Mouse (Mus musculus) liver, adult 2 months (tissue): ENCODE data around the gene Rapgef2.

ENCODE experiments used
- CTCF ChIP-seq: fragments of 200-500 bp; IDR thresholded peaks from 2 replicates; pipeline ENCODE4 v1.5.1; 2011; ENCODE audit warnings: low read depth, low read length, control low read depth
- POLR2A ChIP-seq: fragments of 200-500 bp; IDR thresholded peaks from 2 replicates; pipeline ENCODE4 v1.6.1; 2011; ENCODE audit warnings: low read length, control low read depth; ENCODE audit not compliant: insufficient read depth; ENCODE audit errors: extremely low read depth

- no peak for TF ChIP-seq POLR2A
- no peak for TF ChIP-seq CTCF
Measured at GRCm38 (mm10) chr3:79191471-79191870, 94.8 kb downstream of the Rapgef2 start.
